Mouse (Mus musculus) limb, embryonic 12.5 days (tissue): Measurements from ENCODE around the gene Nsmce4a. TPM values are rescaled to one million over a fixed set of nuclear protein-coding genes. Genes with fewer than 3 reads are reported as not detected.

ENCODE experiments used
- ATAC-seq: fragments of 200-750 bp; cut with Nextera tagmentation; 2 replicates; pipeline ENCODE4 v1.8.0; 2017; ENCODE audit warnings: low read depth, moderate TSS enrichment; ENCODE audit not compliant: insufficient number of reproducible peaks, insufficient read depth, low FRiP score, low TSS enrichment
- H3K27ac ChIP-seq: fragments of 300-500 bp; sonication (generic); 2 replicates; pipeline ENCODE4 v1.5.1; 2016; ENCODE audit warnings: mild to moderate bottlenecking, moderate library complexity
- H3K27me3 ChIP-seq: fragments of 300-500 bp; sonication (generic); 2 replicates; pipeline ENCODE4 v1.6.1; 2016; ENCODE audit warnings: mild to moderate bottlenecking, moderate library complexity
- H3K36me3 ChIP-seq: fragments of 300-500 bp; sonication (generic); 2 replicates; pipeline ENCODE4 v1.6.1; 2016; ENCODE audit warnings: mild to moderate bottlenecking, moderate library complexity
- H3K4me1 ChIP-seq: fragments of 300-500 bp; sonication (generic); replicated peaks from 2 replicates; pipeline ENCODE4 v1.6.1; 2016
- H3K4me2 ChIP-seq: fragments of 300-500 bp; sonication (generic); 2 replicates; pipeline ENCODE4 v1.6.1; 2016; ENCODE audit warnings: mild to moderate bottlenecking, moderate library complexity
- H3K4me3 ChIP-seq: fragments of 300-500 bp; sonication (generic); replicated peaks from 2 replicates; pipeline ENCODE4 v1.5.1; 2016; ENCODE audit warnings: mild to moderate bottlenecking
- H3K9ac ChIP-seq: fragments of 300-500 bp; sonication (generic); replicated peaks from 2 replicates; pipeline ENCODE4 v1.6.1; 2016; ENCODE audit warnings: mild to moderate bottlenecking, moderate library complexity
- H3K9me3 ChIP-seq: fragments of 300-500 bp; sonication (generic); 2 replicates; pipeline ENCODE4 v1.6.1; 2016; ENCODE audit warnings: mild to moderate bottlenecking, moderate library complexity
- WGBS: fragments of 180-500 bp; shearing (Covaris S2); methylation state at CpG from one replicate; pipeline ENCODE4 v1.1.7; 2016; 5-methylcytosine and 5-hydroxymethylcytosine counted together
- polyA plus RNA-seq: library from polyadenylated mRNA; unstranded; fragments of >200 nt; fragmentation: Nextera tagmentation; extraction: Ambion mirVana; gene quantifications from 2 replicates; pipeline ENCODE4 v1.2.1, GENCODE M21; 2016

Nsmce4a gene
- polyA plus RNA-seq, 1 experiment from 2014 or later = 213 TPM

- Histone ChIP-seq H3K27ac (peak within 1 kb of the TSS; percentile 31), H3K9me3 (no peaks in the 10 kb centered on the region), H3K4me2 (peak within 1 kb of the TSS; percentile 45), H3K4me1 (peaks cover 25% of the 10 kb centered on the region), H3K4me3 (peak within 1 kb of the TSS; percentile 16), H3K36me3 (no peaks in the 10 kb centered on the region), H3K9ac (no peak within 1 kb of the TSS; the same call in 1 of the 2 replicates), H3K27me3 (no peaks in the 10 kb centered on the region)
- 29% methylated on average over 15 of the region's 15 CpGs for WGBS
- ATAC-seq = no peak
Observed at GRCm38 (mm10) chr7:130577388-130578003, 4.6 kb upstream of the Nsmce4a start, which contains the start of gene Tacc2. Tacc2 (plus strand) TSS chr7:130577438.

GRCm38 (mm10) chr7:130576981-130577380 is 4.1 kb upstream of the Nsmce4a start:
- Histone ChIP-seq H3K4me1 (peaks cover 25% of the 10 kb centered on the region), H3K4me3 (peak overlapping the region; percentile 16), H3K27ac (peak overlapping the region; percentile 31), H3K4me2 (peak overlapping the region; percentile 45), H3K27me3 (no peaks in the 10 kb centered on the region), H3K36me3 (no peaks in the 10 kb centered on the region), H3K9ac (no peak overlapping the region; the same call in 1 of the 2 replicates), H3K9me3 (no peaks in the 10 kb centered on the region)
- WGBS = 26% methylated on average over 10 of the region's 10 CpGs
- ATAC-seq = no peak

GRCm38 (mm10) chr7:130574211-130574991 is 1.5 kb upstream of the Nsmce4a start:
- Histone ChIP-seq H3K9ac (no peak overlapping the region), H3K27ac (no peak overlapping the region), H3K27me3 (no peaks in the 10 kb centered on the region), H3K4me3 (no peak overlapping the region), H3K36me3 (no peaks in the 10 kb centered on the region), H3K4me2 (no peak overlapping the region), H3K4me1 (peaks cover 30% of the 10 kb centered on the region), H3K9me3 (no peaks in the 10 kb centered on the region)
- 62% methylated on average over 13 of the region's 13 CpGs for WGBS
- ATAC-seq = no peak

- no peak overlapping the region for H3K4me2 ChIP-seq
- no peak overlapping the region for H3K27ac ChIP-seq
- no peaks in the 10 kb centered on the region for H3K27me3 ChIP-seq
- no peak overlapping the region for H3K9ac ChIP-seq
- ATAC-seq = no peak
- peaks cover 30% of the 10 kb centered on the region for H3K4me1 ChIP-seq
- no peak overlapping the region for H3K4me3 ChIP-seq
- H3K36me3 ChIP-seq = no peaks in the 10 kb centered on the region
- H3K9me3 ChIP-seq = no peaks in the 10 kb centered on the region
- WGBS = 95% methylated on average over 10 of the region's 10 CpGs
Observed at GRCm38 (mm10) chr7:130573746-130574145, 828 bp upstream of the Nsmce4a start.

GRCm38 (mm10) chr7:130570472-130570871 is 2.4 kb downstream of the Nsmce4a start:
- no peaks in the 10 kb centered on the region for H3K36me3 ChIP-seq
- 55% methylated on average over 7 of the region's 7 CpGs for WGBS
- no peak overlapping the region for H3K9ac ChIP-seq
- ATAC-seq = no peak
- no peaks in the 10 kb centered on the region for H3K9me3 ChIP-seq
- no peak overlapping the region for H3K4me3 ChIP-seq
- peaks cover 11% of the 10 kb centered on the region for H3K4me1 ChIP-seq
- no peak overlapping the region for H3K27ac ChIP-seq
- H3K27me3 ChIP-seq = no peaks in the 10 kb centered on the region
- no peak overlapping the region for H3K4me2 ChIP-seq

- no peaks in the 10 kb centered on the region for H3K27me3 ChIP-seq
- 55% methylated on average over 9 of the region's 9 CpGs for whole genome bisulfite sequencing
- H3K9me3 ChIP-seq = no peaks in the 10 kb centered on the region
- H3K4me3 ChIP-seq = no peak overlapping the region
- no peak overlapping the region for H3K9ac ChIP-seq
- ATAC-seq = no peak
- peaks cover 11% of the 10 kb centered on the region for H3K4me1 ChIP-seq
- no peak overlapping the region for H3K4me2 ChIP-seq
- H3K36me3 ChIP-seq = no peaks in the 10 kb centered on the region
- H3K27ac ChIP-seq = no peak overlapping the region
Observed at GRCm38 (mm10) chr7:130568783-130569436, 4.0 kb downstream of the Nsmce4a start.

- Histone ChIP-seq H3K4me1 (no peaks in the 10 kb centered on the region), H3K27me3 (0 out of 2 replicates have a peak, but pooled peaks cover 6% of the 10 kb centered on the region), H3K4me3 (no peak overlapping the region), H3K4me2 (no peak overlapping the region), H3K36me3 (no peaks in the 10 kb centered on the region), H3K9ac (no peak overlapping the region), H3K9me3 (no peaks in the 10 kb centered on the region), H3K27ac (no peak overlapping the region)
- WGBS = 60% methylated on average over 3 of the region's 3 CpGs
- no peak for ATAC-seq
Observed at GRCm38 (mm10) chr7:130564596-130564995, 8.3 kb downstream of the Nsmce4a start.

GRCm38 (mm10) chr7:130563880-130564279 is 9.0 kb downstream of the Nsmce4a start:
- H3K9me3 ChIP-seq = no peaks in the 10 kb centered on the region
- H3K27me3 ChIP-seq = 0 out of 2 replicates have a peak, but pooled peaks cover 6% of the 10 kb centered on the region
- no peaks in the 10 kb centered on the region for H3K4me1 ChIP-seq
- no peak overlapping the region for H3K4me2 ChIP-seq
- no peak for ATAC-seq
- 68% methylated on average over 4 of the region's 4 CpGs for WGBS
- H3K9ac ChIP-seq = no peak overlapping the region
- H3K4me3 ChIP-seq = no peak overlapping the region
- no peaks in the 10 kb centered on the region for H3K36me3 ChIP-seq
- no peak overlapping the region for H3K27ac ChIP-seq

GRCm38 (mm10) chr7:130563276-130563675 is 9.6 kb downstream of the Nsmce4a start:
- Histone ChIP-seq H3K9me3 (no peaks in the 10 kb centered on the region), H3K4me1 (no peaks in the 10 kb centered on the region), H3K9ac (no peak overlapping the region), H3K27me3 (0 out of 2 replicates have a peak, but pooled peaks cover 6% of the 10 kb centered on the region), H3K27ac (no peak overlapping the region), H3K36me3 (no peaks in the 10 kb centered on the region), H3K4me3 (no peak overlapping the region), H3K4me2 (no peak overlapping the region)
- ATAC-seq = no peak
- WGBS = 84% methylated on average over 4 of the region's 4 CpGs

- no peak overlapping the region for H3K4me2 ChIP-seq
- no peak overlapping the region for H3K4me3 ChIP-seq
- 0 out of 2 replicates have a peak, but pooled peaks cover 6% of the 10 kb centered on the region for H3K27me3 ChIP-seq
- no peak for ATAC-seq
- H3K36me3 ChIP-seq = no peaks in the 10 kb centered on the region
- WGBS = 67% methylated on average over 1 of the region's 1 CpGs
- no peaks in the 10 kb centered on the region for H3K9me3 ChIP-seq
- H3K27ac ChIP-seq = no peak overlapping the region
- no peaks in the 10 kb centered on the region for H3K4me1 ChIP-seq
- H3K9ac ChIP-seq = no peak overlapping the region
Observed at GRCm38 (mm10) chr7:130560933-130561332, 12.0 kb downstream of the Nsmce4a start.

- no peak overlapping the region for H3K4me2 ChIP-seq
- WGBS = 72% methylated on average over 4 of the region's 4 CpGs
- no peaks in the 10 kb centered on the region for H3K36me3 ChIP-seq
- no peak overlapping the region for H3K9ac ChIP-seq
- H3K4me3 ChIP-seq = no peak overlapping the region
- 0 out of 2 replicates have a peak, but pooled peaks cover 6% of the 10 kb centered on the region for H3K27me3 ChIP-seq
- H3K9me3 ChIP-seq = no peaks in the 10 kb centered on the region
- no peak for ATAC-seq
- no peak overlapping the region for H3K27ac ChIP-seq
- no peaks in the 10 kb centered on the region for H3K4me1 ChIP-seq
Observed at GRCm38 (mm10) chr7:130558592-130558991, 14.3 kb downstream of the Nsmce4a start.
